Mouse (Mus musculus): ENCODE data around the gene Ldlrad3. TPM values are rescaled to one million over a fixed set of nuclear protein-coding genes. Genes with fewer than 3 reads are reported as not detected.

The Ldlrad3 gene
- polyA plus RNA-seq, 1 experiment from 2014 or later: 68.2 TPM

DNA sequence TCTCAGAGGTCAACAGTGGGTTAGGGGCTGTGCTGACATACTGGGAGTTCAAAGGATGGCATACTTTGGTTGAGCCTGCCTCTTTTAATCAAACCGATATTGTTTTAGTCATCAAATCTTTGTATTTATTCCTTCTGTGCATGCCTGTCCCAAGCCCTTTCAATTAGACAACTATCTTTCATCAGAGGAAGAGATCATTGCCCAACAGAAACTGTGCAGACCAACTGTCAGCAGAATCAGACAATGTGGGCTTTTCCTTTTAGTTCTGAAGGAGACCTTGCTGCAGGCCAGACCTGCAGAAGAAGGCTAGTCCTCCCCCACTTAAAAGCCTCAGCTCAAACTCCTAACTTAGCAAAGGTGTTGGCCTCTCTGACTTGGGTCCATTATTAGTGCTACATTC, 41.9 kb downstream of the Ldlrad3 start:
- Histone ChIP-seq H3K4me3 (replicated peaks) (no peak overlapping the region), H3K27ac (no peak overlapping the region), H3K9me3 (no peaks in the 10 kb centered on the region), H3K4me1 (replicated peaks) (peaks cover 49% of the 10 kb centered on the region), H3K9ac (replicated peaks) (no peak overlapping the region), H3K27me3 (no peaks in the 10 kb centered on the region), H3K36me3 (no peaks in the 10 kb centered on the region), H3K4me2 (no peak overlapping the region)
- no peak for ATAC-seq (ENCODE audit: insufficient number of reproducible peaks, insufficient read depth, low FRiP score, low TSS enrichment, low read depth)
- WGBS: 91% methylated on average over 1 of the region's 1 CpGs

- peaks cover 59% of the 10 kb centered on the region for H3K4me1 ChIP-seq (replicated peaks)
- H3K36me3 ChIP-seq: no peaks in the 10 kb centered on the region
- whole genome bisulfite sequencing: 34% methylated on average over 14 of the region's 14 CpGs
- H3K4me3 ChIP-seq (replicated peaks): no peak overlapping the region
- no peak overlapping the region for H3K4me2 ChIP-seq
- H3K9me3 ChIP-seq: no peaks in the 10 kb centered on the region
- H3K9ac ChIP-seq (replicated peaks): no peak overlapping the region
- H3K27me3 ChIP-seq: no peaks in the 10 kb centered on the region
- ATAC-seq (ENCODE audit: insufficient number of reproducible peaks, insufficient read depth, low FRiP score, low TSS enrichment, low read depth): no peak
- no peak overlapping the region for H3K27ac ChIP-seq
Measured at GRCm38 (mm10) chr2:102142654-102143271, 43.4 kb downstream of the Ldlrad3 start.

- no peak overlapping the region for H3K9ac ChIP-seq (replicated peaks)
- no peaks in the 10 kb centered on the region for H3K27me3 ChIP-seq
- peaks cover 59% of the 10 kb centered on the region for H3K4me1 ChIP-seq (replicated peaks)
- no peak overlapping the region for H3K27ac ChIP-seq
- H3K9me3 ChIP-seq: no peaks in the 10 kb centered on the region
- ATAC-seq (ENCODE audit: insufficient number of reproducible peaks, insufficient read depth, low FRiP score, low TSS enrichment, low read depth): no peak
- H3K4me3 ChIP-seq (replicated peaks): no peak overlapping the region
- no peak overlapping the region for H3K4me2 ChIP-seq
- no peaks in the 10 kb centered on the region for H3K36me3 ChIP-seq
- WGBS: 66% methylated on average over 4 of the region's 4 CpGs
Measured at GRCm38 (mm10) chr2:102142197-102142623, 44.0 kb downstream of the Ldlrad3 start.

- peaks cover 64% of the 10 kb centered on the region for H3K4me1 ChIP-seq (replicated peaks)
- no peak for ATAC-seq (ENCODE audit: insufficient number of reproducible peaks, insufficient read depth, low FRiP score, low TSS enrichment, low read depth)
- WGBS: 81% methylated on average over 2 of the region's 2 CpGs
- H3K27me3 ChIP-seq: no peaks in the 10 kb centered on the region
- H3K36me3 ChIP-seq: no peaks in the 10 kb centered on the region
- no peak overlapping the region for H3K4me3 ChIP-seq (replicated peaks)
- H3K9ac ChIP-seq (replicated peaks): no peak overlapping the region
- H3K4me2 ChIP-seq: no peak overlapping the region
- no peak overlapping the region for H3K27ac ChIP-seq
- H3K9me3 ChIP-seq: no peaks in the 10 kb centered on the region
Measured at GRCm38 (mm10) chr2:102141199-102141598, 45.0 kb downstream of the Ldlrad3 start.

- peak overlapping the region; percentile 66; the same call in 1 of the 2 replicates for H3K27ac ChIP-seq
- no peaks in the 10 kb centered on the region for H3K36me3 ChIP-seq
- no peak overlapping the region; the same call in 1 of the 2 replicates for H3K9ac ChIP-seq (replicated peaks)
- H3K4me2 ChIP-seq: peak overlapping the region; percentile 18
- WGBS: 27% methylated on average over 6 of the region's 6 CpGs
- no peaks in the 10 kb centered on the region for H3K27me3 ChIP-seq
- no peaks in the 10 kb centered on the region for H3K9me3 ChIP-seq
- H3K4me1 ChIP-seq (replicated peaks): peaks cover 91% of the 10 kb centered on the region
- no peak for ATAC-seq (ENCODE audit: insufficient number of reproducible peaks, insufficient read depth, low FRiP score, low TSS enrichment, low read depth)
- no peak overlapping the region for H3K4me3 ChIP-seq (replicated peaks)
Measured at GRCm38 (mm10) chr2:102137922-102138321, 48.3 kb downstream of the Ldlrad3 start.

DNA sequence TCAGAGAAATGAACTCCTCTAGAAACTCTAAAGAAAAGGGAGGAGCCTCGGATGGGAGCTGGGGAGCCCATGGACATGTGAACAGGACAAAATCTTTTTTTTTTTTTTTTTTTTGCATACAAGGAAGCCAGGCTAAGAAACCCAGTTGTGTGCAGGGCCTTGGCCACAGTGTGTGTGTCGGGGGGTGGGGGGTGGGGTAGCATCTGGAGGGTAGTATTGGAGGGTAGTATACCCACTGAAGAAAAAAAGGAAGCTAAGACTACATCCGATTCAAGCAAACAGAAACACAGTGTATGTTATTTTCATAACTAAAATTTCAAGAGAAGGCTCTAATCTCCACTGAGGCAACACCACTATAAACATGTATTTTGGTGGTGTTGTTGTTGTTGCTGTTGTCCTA, 50.0 kb downstream of the Ldlrad3 start:
- WGBS: 76% methylated on average over 3 of the region's 3 CpGs
- H3K9ac ChIP-seq (replicated peaks): no peak overlapping the region
- H3K36me3 ChIP-seq: no peaks in the 10 kb centered on the region
- peak overlapping the region; percentile 66 for H3K27ac ChIP-seq
- H3K4me3 ChIP-seq (replicated peaks): no peak overlapping the region
- no peak overlapping the region; the same call in 1 of the 2 replicates for H3K4me2 ChIP-seq
- H3K27me3 ChIP-seq: no peaks in the 10 kb centered on the region
- no peak for ATAC-seq (ENCODE audit: insufficient number of reproducible peaks, insufficient read depth, low FRiP score, low TSS enrichment, low read depth)
- H3K9me3 ChIP-seq: no peaks in the 10 kb centered on the region
- H3K4me1 ChIP-seq (replicated peaks): peaks cover 97% of the 10 kb centered on the region

DNA sequence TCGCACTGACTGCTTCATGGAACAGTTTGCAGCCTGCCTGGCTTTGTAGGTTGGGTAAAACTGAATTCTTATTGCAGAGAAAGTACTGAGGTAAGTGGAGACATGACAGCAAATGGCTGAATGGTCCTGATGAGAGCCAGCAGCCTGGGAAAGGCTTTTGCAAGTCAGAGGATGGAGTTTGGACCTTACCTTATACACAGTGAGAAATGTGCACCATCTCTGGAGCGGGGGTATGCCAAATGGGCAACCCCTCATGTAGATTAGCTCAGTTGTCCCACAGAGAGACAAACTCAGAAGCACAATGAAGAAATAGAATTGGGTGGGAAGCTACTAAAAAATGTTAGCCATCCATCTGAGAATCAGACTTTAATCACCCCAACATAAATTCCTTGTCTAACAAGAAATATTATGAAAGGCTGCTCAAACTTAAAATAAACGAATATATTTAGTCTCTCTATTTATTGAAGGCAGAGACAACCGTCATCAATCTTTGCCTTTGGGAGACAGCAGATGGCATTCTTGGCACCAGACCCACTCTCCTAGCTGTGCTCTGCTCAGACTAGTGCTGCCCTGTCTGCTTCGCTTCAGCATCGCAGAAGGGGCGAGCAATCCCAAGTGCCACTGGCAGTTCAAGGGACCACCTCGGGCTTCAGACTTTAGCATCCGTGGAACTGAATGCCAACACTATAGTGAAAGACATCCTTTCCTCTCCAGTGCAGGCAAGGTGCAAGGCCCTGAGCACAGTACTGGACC, 51.5 kb downstream of the Ldlrad3 start:
- Histone ChIP-seq H3K4me2 (no peak overlapping the region), H3K4me1 (replicated peaks) (peaks cover 95% of the 10 kb centered on the region), H3K9ac (replicated peaks) (no peak overlapping the region), H3K27me3 (no peaks in the 10 kb centered on the region), H3K27ac (peak overlapping the region; percentile 12; the same call in 1 of the 2 replicates), H3K36me3 (no peaks in the 10 kb centered on the region), H3K4me3 (replicated peaks) (no peak overlapping the region), H3K9me3 (no peaks in the 10 kb centered on the region)
- no peak for ATAC-seq (ENCODE audit: insufficient number of reproducible peaks, insufficient read depth, low FRiP score, low TSS enrichment, low read depth)
- 81% methylated on average over 9 of the region's 9 CpGs for WGBS

DNA sequence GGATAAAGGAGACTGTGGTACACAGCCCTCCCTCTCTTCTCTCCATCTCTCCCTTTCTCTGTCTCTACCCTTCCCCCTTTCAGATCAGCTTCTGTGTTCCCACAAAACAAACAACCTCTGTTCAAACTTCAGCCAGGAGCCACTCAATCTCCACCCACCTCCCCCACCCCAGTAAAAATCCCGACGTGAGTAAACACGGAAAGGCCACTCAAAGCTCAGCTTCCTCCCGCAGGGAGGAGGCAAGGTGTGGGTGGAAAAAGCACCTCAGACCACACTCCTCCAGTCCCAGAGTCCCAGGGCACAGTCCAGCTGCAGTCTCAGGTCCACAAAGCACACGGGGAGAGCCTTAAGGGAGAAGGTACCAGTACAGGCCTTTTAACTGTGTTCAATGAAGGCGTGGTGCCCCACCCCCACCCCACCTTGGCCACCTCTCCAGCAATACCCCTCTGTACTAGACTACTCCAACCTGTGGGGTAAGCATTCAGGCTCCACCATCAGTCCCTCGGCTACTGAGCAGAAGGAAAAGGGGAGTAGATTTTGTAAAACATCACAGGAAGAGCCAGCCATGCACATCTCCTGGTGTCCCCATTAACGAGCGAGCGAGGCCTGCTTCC, 53.1 kb downstream of the Ldlrad3 start:
- Histone ChIP-seq H3K4me3 (replicated peaks) (no peak overlapping the region), H3K36me3 (no peaks in the 10 kb centered on the region), H3K9ac (replicated peaks) (no peak overlapping the region), H3K27me3 (no peaks in the 10 kb centered on the region), H3K4me2 (peak overlapping the region; percentile 28; the same call in 1 of the 2 replicates), H3K27ac (peak overlapping the region; percentile 83), H3K9me3 (no peaks in the 10 kb centered on the region), H3K4me1 (replicated peaks) (peaks cover 94% of the 10 kb centered on the region)
- peak; percentile 66; the same call in 1 of the 2 replicates for ATAC-seq (ENCODE audit: insufficient number of reproducible peaks, insufficient read depth, low FRiP score, low TSS enrichment, low read depth)
- 36% methylated on average over 10 of the region's 10 CpGs for whole genome bisulfite sequencing

- ATAC-seq (ENCODE audit: insufficient number of reproducible peaks, insufficient read depth, low FRiP score, low TSS enrichment, low read depth): no peak
- no peak overlapping the region for H3K4me3 ChIP-seq (replicated peaks)
- no peaks in the 10 kb centered on the region for H3K9me3 ChIP-seq
- no peak overlapping the region for H3K27ac ChIP-seq
- peaks cover 85% of the 10 kb centered on the region for H3K4me1 ChIP-seq (replicated peaks)
- 80% methylated on average over 8 of the region's 8 CpGs for WGBS
- no peaks in the 10 kb centered on the region for H3K36me3 ChIP-seq
- H3K4me2 ChIP-seq: no peak overlapping the region
- no peaks in the 10 kb centered on the region for H3K27me3 ChIP-seq
- no peak overlapping the region for H3K9ac ChIP-seq (replicated peaks)
Measured at GRCm38 (mm10) chr2:102130198-102130845, 55.9 kb downstream of the Ldlrad3 start.

GRCm38 (mm10) chr2:102129235-102129634, 57.0 kb downstream of the Ldlrad3 start:
- no peak overlapping the region for H3K4me3 ChIP-seq (replicated peaks)
- no peaks in the 10 kb centered on the region for H3K9me3 ChIP-seq
- H3K27me3 ChIP-seq: no peaks in the 10 kb centered on the region
- H3K9ac ChIP-seq (replicated peaks): no peak overlapping the region
- ATAC-seq (ENCODE audit: insufficient number of reproducible peaks, insufficient read depth, low FRiP score, low TSS enrichment, low read depth): no peak
- peaks cover 75% of the 10 kb centered on the region for H3K4me1 ChIP-seq (replicated peaks)
- H3K27ac ChIP-seq: no peak overlapping the region
- H3K36me3 ChIP-seq: no peaks in the 10 kb centered on the region
- no peak overlapping the region for H3K4me2 ChIP-seq
- 85% methylated on average over 4 of the region's 4 CpGs for WGBS

DNA sequence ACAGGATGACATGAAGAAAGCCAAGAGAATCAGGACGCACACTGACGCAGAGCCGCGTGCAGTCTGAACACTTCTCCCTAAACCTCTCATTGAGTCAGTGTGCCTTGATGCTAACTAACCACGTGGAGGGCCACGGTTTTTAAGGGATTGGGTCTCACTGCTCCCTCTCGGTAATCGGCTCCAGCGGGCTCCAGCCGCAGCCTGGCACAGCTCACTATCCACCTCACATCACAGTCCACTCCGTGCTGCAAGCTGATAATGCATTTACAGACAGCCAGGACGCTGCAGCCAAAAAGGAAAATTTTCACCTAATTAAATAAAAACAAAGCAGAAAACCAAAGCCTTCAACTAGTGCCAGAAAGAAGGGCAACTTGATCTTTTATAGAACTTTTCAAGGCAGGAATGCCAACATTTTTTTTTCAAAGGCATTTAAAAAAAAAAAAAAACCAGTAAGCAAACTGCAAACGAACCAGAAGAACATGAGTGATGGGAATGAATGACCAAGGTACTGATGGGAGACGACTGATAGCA, 57.6 kb downstream of the Ldlrad3 start:
- WGBS: 63% methylated on average over 14 of the region's 14 CpGs
- Histone ChIP-seq H3K4me3 (replicated peaks) (no peak overlapping the region), H3K9ac (replicated peaks) (no peak overlapping the region), H3K4me2 (no peak overlapping the region), H3K27ac (0 out of 2 replicates have a peak overlapping the region, but pooled peaks have one; percentile 43), H3K9me3 (no peaks in the 10 kb centered on the region), H3K27me3 (no peaks in the 10 kb centered on the region), H3K4me1 (replicated peaks) (peaks cover 70% of the 10 kb centered on the region), H3K36me3 (no peaks in the 10 kb centered on the region)
- ATAC-seq (ENCODE audit: insufficient number of reproducible peaks, insufficient read depth, low FRiP score, low TSS enrichment, low read depth): no peak

Data from limb, embryonic 12.5 days (tissue).